Mouse (Mus musculus): ENCODE results near the gene Cct8. TPM values are rescaled to one million over a fixed set of nuclear protein-coding genes. Genes with fewer than 3 reads are reported as not detected.
"Not testable (repeated sequence)": the region's sequence is repeated elsewhere in the genome, so short reads cannot be mapped to it uniquely, and the experiment has no call there.

Cct8 gene
- polyA plus RNA-seq, 1 experiment from 2014 or later, result 614 TPM

- Histone ChIP-seq H3K4me2 (peak overlapping the region; percentile 63), H3K36me3 (ENCODE audit: control insufficient read depth, insufficient read depth, low read length) (peaks cover 6% of the 10 kb centered on the region; the same call in 1 of the 2 replicates), H3K4me1 (replicated peaks; ENCODE audit: control insufficient read depth, insufficient read depth, low read length) (peaks cover 15% of the 10 kb centered on the region), H3K27me3 (replicated peaks; ENCODE audit: control insufficient read depth, insufficient read depth, low read length) (no peaks in the 10 kb centered on the region), H3K9me3 (ENCODE audit: control insufficient read depth, low read length) (no peaks in the 10 kb centered on the region), H3K27ac (ENCODE audit: low read depth, low read length) (no peak overlapping the region), H3K9ac (ENCODE audit: low read depth, low read length) (no peak overlapping the region), H3K4me3 (ENCODE audit: low read depth, low read length) (peak overlapping the region; percentile 82)
- ATAC-seq (replicated peaks; ENCODE audit: low FRiP score) (no peak), DNase-seq (ENCODE audit: low spot score) (no peak)
- 83% methylated on average over 6 of the region's 6 CpGs for WGBS
These were observed 1.5 kb upstream of the Cct8 start for GRCm38 (mm10) chr16:87497171-87497570.

GRCm38 (mm10) chr16:87496728-87497127 lies 1.1 kb upstream of the Cct8 start:
- H3K4me2 ChIP-seq, result peak overlapping the region; percentile 63
- H3K27me3 ChIP-seq (replicated peaks; ENCODE audit: control insufficient read depth, insufficient read depth, low read length), result no peaks in the 10 kb centered on the region
- no peak for DNase-seq (ENCODE audit: low spot score)
- peak overlapping the region; percentile 61 for H3K9ac ChIP-seq (ENCODE audit: low read depth, low read length)
- peaks cover 6% of the 10 kb centered on the region; the same call in 1 of the 2 replicates for H3K36me3 ChIP-seq (ENCODE audit: control insufficient read depth, insufficient read depth, low read length)
- ATAC-seq (replicated peaks; ENCODE audit: low FRiP score), result no peak
- no peak overlapping the region for H3K27ac ChIP-seq (ENCODE audit: low read depth, low read length)
- no peaks in the 10 kb centered on the region for H3K9me3 ChIP-seq (ENCODE audit: control insufficient read depth, low read length)
- WGBS, result 88% methylated on average over 2 of the region's 2 CpGs
- H3K4me3 ChIP-seq (ENCODE audit: low read depth, low read length), result peak overlapping the region; percentile 82
- H3K4me1 ChIP-seq (replicated peaks; ENCODE audit: control insufficient read depth, insufficient read depth, low read length), result peaks cover 15% of the 10 kb centered on the region

- Histone ChIP-seq H3K27ac (ENCODE audit: low read depth, low read length) (peak overlapping the region; percentile 80), H3K4me2 (peak overlapping the region; percentile 89), H3K4me3 (ENCODE audit: low read depth, low read length) (peak overlapping the region; percentile 82), H3K9me3 (ENCODE audit: control insufficient read depth, low read length) (no peaks in the 10 kb centered on the region), H3K9ac (ENCODE audit: low read depth, low read length) (peak overlapping the region; percentile 99), H3K4me1 (replicated peaks; ENCODE audit: control insufficient read depth, insufficient read depth, low read length) (peaks cover 6% of the 10 kb centered on the region; the same call in 1 of the 2 replicates), H3K36me3 (ENCODE audit: control insufficient read depth, insufficient read depth, low read length) (peaks cover 15% of the 10 kb centered on the region), H3K27me3 (replicated peaks; ENCODE audit: control insufficient read depth, insufficient read depth, low read length) (no peaks in the 10 kb centered on the region)
- ATAC-seq (replicated peaks; ENCODE audit: low FRiP score) (no peak; the same call in 1 of the 2 replicates), DNase-seq (ENCODE audit: low spot score) (peak; percentile 39)
- WGBS, result under 1% methylated on average over 39 of the region's 39 CpGs
These were observed 568 bp downstream of the Cct8 start for GRCm38 (mm10) chr16:87494955-87495655.

DNA sequence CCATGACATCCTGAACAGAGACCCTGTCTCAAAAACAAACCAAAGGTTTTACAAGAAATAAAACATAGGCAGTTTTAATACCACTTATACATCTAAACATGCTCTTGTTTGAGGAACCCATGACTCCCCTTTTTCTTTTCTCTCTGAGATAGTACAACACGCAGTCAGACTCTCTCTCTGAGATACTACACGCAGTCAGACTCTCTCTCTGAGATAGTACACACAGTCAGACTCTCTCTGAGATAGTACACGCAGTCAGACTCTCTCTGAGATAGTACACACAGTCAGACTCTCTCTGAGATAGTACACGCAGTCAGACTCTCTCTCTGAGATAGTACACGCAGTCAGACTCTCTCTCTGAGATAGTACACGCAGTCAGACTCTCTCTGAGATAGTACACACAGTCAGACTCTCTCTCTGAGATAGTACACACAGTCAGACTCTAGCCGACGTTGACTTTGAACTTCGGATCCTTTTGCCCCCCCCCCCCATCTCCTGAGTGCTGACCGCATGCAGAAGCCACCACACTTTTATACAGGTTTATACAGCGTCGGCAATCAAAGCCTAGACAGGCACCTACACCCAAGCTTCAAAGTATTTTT lies 3.4 kb downstream of the Cct8 start:
- not testable (repeated sequence) for H3K9ac ChIP-seq (ENCODE audit: low read depth, low read length); H3K27me3 ChIP-seq (replicated peaks; ENCODE audit: control insufficient read depth, insufficient read depth, low read length); H3K4me3 ChIP-seq (ENCODE audit: low read depth, low read length); H3K4me1 ChIP-seq (replicated peaks; ENCODE audit: control insufficient read depth, insufficient read depth, low read length); ATAC-seq (replicated peaks; ENCODE audit: low FRiP score); DNase-seq (ENCODE audit: low spot score); H3K27ac ChIP-seq (ENCODE audit: low read depth, low read length); H3K4me2 ChIP-seq; H3K9me3 ChIP-seq (ENCODE audit: control insufficient read depth, low read length)
- H3K36me3 ChIP-seq (ENCODE audit: control insufficient read depth, insufficient read depth, low read length), result peaks cover 30% of the 10 kb centered on the region
- 93% methylated on average over 12 of the region's 12 CpGs for WGBS

DNA sequence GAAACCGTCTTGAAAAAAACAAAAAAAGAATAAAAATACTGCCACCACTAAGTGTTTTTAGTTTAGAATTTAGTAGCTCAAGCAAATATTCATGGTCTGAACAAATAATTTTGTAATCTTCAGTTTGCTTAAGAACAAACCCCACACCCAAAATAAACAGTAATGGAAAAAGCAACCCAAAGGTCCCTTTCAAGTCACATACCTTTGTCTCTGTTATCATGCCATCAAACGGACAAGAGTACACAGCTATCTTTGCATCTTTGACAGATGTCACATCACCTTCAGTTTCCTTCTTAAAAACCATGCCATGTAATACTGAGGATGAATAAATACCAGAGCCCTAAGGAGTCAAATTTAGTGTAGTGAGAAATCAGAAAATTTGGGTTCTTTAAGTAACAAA lies 7.1 kb downstream of the Cct8 start:
- WGBS, result 63% methylated on average over 2 of the region's 2 CpGs
- H3K4me2 ChIP-seq, result no peak overlapping the region

DNA sequence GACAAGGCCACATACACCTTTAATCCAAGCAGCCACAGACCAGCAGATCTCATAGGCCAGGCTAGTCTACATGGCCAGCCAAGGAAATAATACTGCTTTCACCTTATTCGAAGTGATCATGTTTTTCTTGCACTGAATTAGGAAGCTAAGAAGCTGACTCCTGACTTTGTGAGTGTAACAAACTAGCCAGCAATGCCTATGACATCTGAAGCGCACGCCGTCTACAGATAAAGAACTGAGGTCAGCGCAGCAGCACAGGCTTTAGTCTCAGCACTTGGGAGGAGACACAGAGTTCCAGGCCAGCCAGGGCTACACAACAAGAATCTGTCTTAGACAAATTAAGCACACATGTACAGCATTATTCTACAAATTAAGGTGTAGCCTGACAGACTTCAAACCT lies 8.9 kb downstream of the Cct8 start:
- DNase-seq (ENCODE audit: low spot score) (no peak), ATAC-seq (replicated peaks; ENCODE audit: low FRiP score) (no peak)
- H3K36me3 ChIP-seq (ENCODE audit: control insufficient read depth, insufficient read depth, low read length), result peaks cover 63% of the 10 kb centered on the region
- H3K4me2 ChIP-seq, result no peak overlapping the region
- H3K27ac ChIP-seq (ENCODE audit: low read depth, low read length), result no peak overlapping the region
- no peaks in the 10 kb centered on the region for H3K27me3 ChIP-seq (replicated peaks; ENCODE audit: control insufficient read depth, insufficient read depth, low read length)
- no peak overlapping the region for H3K4me3 ChIP-seq (ENCODE audit: low read depth, low read length)
- 90% methylated on average over 5 of the region's 5 CpGs for WGBS
- H3K9ac ChIP-seq (ENCODE audit: low read depth, low read length), result no peak overlapping the region
- no peaks in the 10 kb centered on the region for H3K4me1 ChIP-seq (replicated peaks; ENCODE audit: control insufficient read depth, insufficient read depth, low read length)
- H3K9me3 ChIP-seq (ENCODE audit: control insufficient read depth, low read length), result no peaks in the 10 kb centered on the region

More for the DNA sequence above, 7.1 kb downstream of the Cct8 start:
- peaks cover 57% of the 10 kb centered on the region for H3K36me3 ChIP-seq (ENCODE audit: control insufficient read depth, insufficient read depth, low read length)
- no peak overlapping the region for H3K4me3 ChIP-seq (ENCODE audit: low read depth, low read length)
- no peak overlapping the region for H3K9ac ChIP-seq (ENCODE audit: low read depth, low read length)
- no peak for DNase-seq (ENCODE audit: low spot score)
- H3K27ac ChIP-seq (ENCODE audit: low read depth, low read length), result no peak overlapping the region
- H3K9me3 ChIP-seq (ENCODE audit: control insufficient read depth, low read length), result no peaks in the 10 kb centered on the region
- no peaks in the 10 kb centered on the region for H3K27me3 ChIP-seq (replicated peaks; ENCODE audit: control insufficient read depth, insufficient read depth, low read length)
- ATAC-seq (replicated peaks; ENCODE audit: low FRiP score), result no peak
- no peaks in the 10 kb centered on the region for H3K4me1 ChIP-seq (replicated peaks; ENCODE audit: control insufficient read depth, insufficient read depth, low read length)

DNA sequence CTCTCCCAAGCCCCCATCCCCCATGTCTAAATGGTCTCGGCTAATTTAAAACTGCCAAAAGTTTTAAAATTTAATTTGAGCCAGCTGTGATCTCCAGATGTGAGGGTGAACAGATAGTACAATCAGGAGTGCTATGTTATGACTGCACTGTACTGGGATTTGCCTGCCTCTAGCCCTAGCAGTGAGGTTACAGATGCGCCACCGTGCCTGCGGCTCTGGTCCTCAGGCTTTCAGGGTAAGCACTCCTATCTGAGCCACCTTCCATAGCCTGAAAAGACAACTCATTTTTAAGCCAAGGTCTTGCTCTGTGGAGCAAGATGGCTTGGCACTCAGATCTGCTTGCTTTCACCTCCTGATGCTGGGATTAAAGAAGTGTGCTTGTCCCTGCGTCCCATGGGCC lies 11.3 kb downstream of the Cct8 start:
- Histone ChIP-seq H3K4me3 (ENCODE audit: low read depth, low read length) (no peak overlapping the region), H3K27ac (ENCODE audit: low read depth, low read length) (no peak overlapping the region), H3K9ac (ENCODE audit: low read depth, low read length) (no peak overlapping the region), H3K27me3 (replicated peaks; ENCODE audit: control insufficient read depth, insufficient read depth, low read length) (no peaks in the 10 kb centered on the region), H3K4me1 (replicated peaks; ENCODE audit: control insufficient read depth, insufficient read depth, low read length) (no peaks in the 10 kb centered on the region), H3K4me2 (no peak overlapping the region), H3K36me3 (ENCODE audit: control insufficient read depth, insufficient read depth, low read length) (peaks cover 51% of the 10 kb centered on the region), H3K9me3 (ENCODE audit: control insufficient read depth, low read length) (no peaks in the 10 kb centered on the region)
- ATAC-seq (replicated peaks; ENCODE audit: low FRiP score) (0 out of 2 replicates have a peak, but pooled peaks have one; percentile 40), DNase-seq (ENCODE audit: low spot score) (no peak)
- 79% methylated on average over 5 of the region's 5 CpGs for WGBS

DNA sequence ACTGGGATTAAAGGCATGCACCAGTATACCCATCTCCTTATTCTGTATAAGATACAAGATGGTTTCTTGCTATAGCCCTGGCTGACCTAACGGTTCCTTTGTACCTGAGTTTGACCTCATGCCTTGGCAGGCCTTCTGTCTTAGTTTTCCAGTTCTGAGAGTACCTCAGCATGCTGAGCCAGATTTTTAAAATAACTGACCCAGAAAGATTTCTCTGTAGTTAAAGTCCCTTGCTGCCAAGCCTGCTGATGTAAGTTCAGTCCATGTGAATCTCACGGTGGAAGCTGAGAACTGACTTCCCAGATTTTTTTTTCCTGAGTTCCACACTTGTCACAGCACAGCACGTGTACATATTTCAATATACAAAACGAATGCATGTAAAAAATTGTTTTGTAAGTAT lies 25.1 kb downstream of the Cct8 start:
- WGBS, result 89% methylated on average over 4 of the region's 4 CpGs
- H3K36me3 ChIP-seq (ENCODE audit: control insufficient read depth, insufficient read depth, low read length), result peaks cover 32% of the 10 kb centered on the region
- H3K27ac ChIP-seq (ENCODE audit: low read depth, low read length), result no peak overlapping the region

DNA sequence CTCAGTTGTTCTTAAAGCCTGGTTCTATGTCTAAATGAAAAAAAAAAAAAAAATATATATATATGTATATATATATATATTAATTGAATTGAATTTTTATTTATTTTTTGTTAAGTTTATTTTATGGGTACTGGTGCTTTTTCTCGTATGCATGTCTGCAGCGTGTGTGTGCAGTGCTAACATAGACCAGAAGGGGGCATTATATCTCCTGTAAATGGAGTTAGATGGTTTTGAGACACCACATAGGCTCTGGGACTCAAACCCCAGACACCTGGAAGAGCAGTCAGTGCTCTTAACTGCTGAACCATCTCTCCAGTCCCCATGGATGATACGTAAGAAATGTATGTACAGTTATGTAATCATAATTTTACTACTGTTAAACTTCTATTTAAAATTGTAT lies 36.9 kb downstream of the Cct8 start:
- Histone ChIP-seq H3K27me3 (replicated peaks; ENCODE audit: control insufficient read depth, insufficient read depth, low read length) (no peaks in the 10 kb centered on the region), H3K4me2 (no peak overlapping the region), H3K9ac (ENCODE audit: low read depth, low read length) (no peak overlapping the region), H3K4me3 (ENCODE audit: low read depth, low read length) (no peak overlapping the region), H3K9me3 (ENCODE audit: control insufficient read depth, low read length) (no peaks in the 10 kb centered on the region), H3K27ac (ENCODE audit: low read depth, low read length) (no peak overlapping the region), H3K36me3 (ENCODE audit: control insufficient read depth, insufficient read depth, low read length) (peaks cover 16% of the 10 kb centered on the region; the same call in 1 of the 2 replicates), H3K4me1 (replicated peaks; ENCODE audit: control insufficient read depth, insufficient read depth, low read length) (peaks cover 9% of the 10 kb centered on the region; the same call in 1 of the 2 replicates)
- ATAC-seq (replicated peaks; ENCODE audit: low FRiP score), result no peak
- DNase-seq (ENCODE audit: low spot score), result no peak
- WGBS, result 96% methylated on average over 3 of the region's 3 CpGs

More for the DNA sequence above, 25.1 kb downstream of the Cct8 start:
- H3K4me1 ChIP-seq (replicated peaks; ENCODE audit: control insufficient read depth, insufficient read depth, low read length), result no peaks in the 10 kb centered on the region
- no peak overlapping the region for H3K4me2 ChIP-seq
- DNase-seq (ENCODE audit: low spot score), result no peak
- no peaks in the 10 kb centered on the region for H3K9me3 ChIP-seq (ENCODE audit: control insufficient read depth, low read length)
- ATAC-seq (replicated peaks; ENCODE audit: low FRiP score), result no peak
- H3K27me3 ChIP-seq (replicated peaks; ENCODE audit: control insufficient read depth, insufficient read depth, low read length), result no peaks in the 10 kb centered on the region
- no peak overlapping the region for H3K4me3 ChIP-seq (ENCODE audit: low read depth, low read length)
- H3K9ac ChIP-seq (ENCODE audit: low read depth, low read length), result no peak overlapping the region
